Mouse (Mus musculus): ENCODE measurements around the gene Rapgefl1. TPM values are rescaled to one million over a fixed set of nuclear protein-coding genes. Genes with fewer than 3 reads are reported as not detected.
A peak's percentile ranks its signal among the peaks of the same experiment; 100 is the strongest.

Gene Rapgefl1
- polyA plus RNA-seq, 1 experiment from 2014 or later: 1.1 TPM

DNA sequence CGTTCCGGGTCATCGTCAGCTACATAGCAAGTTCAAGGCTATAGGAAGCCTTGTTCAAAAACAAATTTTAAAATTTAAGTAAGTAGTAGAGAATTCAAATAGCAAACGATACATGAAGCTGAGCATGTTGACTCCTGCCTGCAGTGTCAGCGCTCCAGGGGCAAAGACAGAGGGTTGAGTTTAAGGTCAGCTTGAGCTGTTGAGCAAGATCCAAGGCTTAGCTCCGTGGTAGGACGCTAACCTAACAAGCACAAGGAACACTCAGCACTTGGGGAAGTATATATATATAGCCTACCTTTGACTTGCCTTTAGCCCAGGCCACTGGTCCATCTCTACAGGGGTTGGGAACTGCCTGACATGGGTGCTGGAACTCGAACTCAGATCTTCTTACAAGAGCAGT is 33.3 kb downstream of the Rapgefl1 start:
- H3K27me3 ChIP-seq (replicated peaks): no peaks in the 10 kb centered on the region
- H3K4me3 ChIP-seq (replicated peaks): no peak overlapping the region
- ATAC-seq: no peak
- no peaks in the 10 kb centered on the region for H3K4me1 ChIP-seq (replicated peaks)
- no peaks in the 10 kb centered on the region for H3K9me3 ChIP-seq
- no peak overlapping the region for H3K27ac ChIP-seq
- no peak overlapping the region for H3K4me2 ChIP-seq (replicated peaks)
- 91% methylated on average over 8 of the region's 8 CpGs for WGBS
- peaks cover 8% of the 10 kb centered on the region for H3K36me3 ChIP-seq
- H3K9ac ChIP-seq: no peak overlapping the region

DNA sequence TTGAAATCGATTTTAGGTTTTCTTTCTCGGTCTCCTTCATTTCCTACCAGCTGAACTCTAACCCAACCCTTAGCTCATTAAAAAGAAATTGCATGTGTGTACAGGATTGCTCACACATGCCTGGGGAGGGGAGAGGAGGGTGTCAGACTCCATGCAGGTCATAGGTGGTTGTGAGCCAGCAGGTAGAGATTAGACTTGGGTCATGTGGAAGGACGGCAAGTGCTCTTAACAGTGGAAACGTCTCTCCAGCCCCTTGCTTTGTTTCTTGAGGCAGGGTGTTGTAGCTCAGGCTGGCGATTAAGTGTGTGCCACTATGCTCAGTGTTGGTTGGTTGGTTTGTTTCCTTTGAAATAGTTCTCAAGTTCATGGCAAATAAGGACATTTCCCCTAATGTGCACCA is 34.2 kb downstream of the Rapgefl1 start:
- Histone ChIP-seq H3K27ac (no peak overlapping the region), H3K4me1 (replicated peaks) (no peaks in the 10 kb centered on the region), H3K9ac (no peak overlapping the region), H3K27me3 (replicated peaks) (no peaks in the 10 kb centered on the region), H3K4me2 (replicated peaks) (no peak overlapping the region), H3K36me3 (peaks cover 8% of the 10 kb centered on the region), H3K4me3 (replicated peaks) (no peak overlapping the region), H3K9me3 (no peaks in the 10 kb centered on the region)
- ATAC-seq: no peak
- 84% methylated on average over 5 of the region's 5 CpGs for WGBS

GRCm38 (mm10) chr11:98871416-98871815 is 34.8 kb downstream of the Rapgefl1 start:
- Histone ChIP-seq H3K27me3 (replicated peaks) (no peaks in the 10 kb centered on the region), H3K27ac (no peak overlapping the region), H3K4me1 (replicated peaks) (no peaks in the 10 kb centered on the region), H3K4me2 (replicated peaks) (no peak overlapping the region), H3K9ac (no peak overlapping the region), H3K36me3 (peaks cover 8% of the 10 kb centered on the region), H3K4me3 (replicated peaks) (no peak overlapping the region), H3K9me3 (no peaks in the 10 kb centered on the region)
- ATAC-seq: no peak
- WGBS: 70% methylated on average over 4 of the region's 4 CpGs

- Histone ChIP-seq H3K9ac (no peak overlapping the region), H3K4me3 (replicated peaks) (no peak overlapping the region), H3K27ac (no peak overlapping the region), H3K4me1 (replicated peaks) (0 out of 2 replicates have a peak, but pooled peaks cover 1% of the 10 kb centered on the region), H3K27me3 (replicated peaks) (no peaks in the 10 kb centered on the region), H3K4me2 (replicated peaks) (no peak overlapping the region), H3K9me3 (no peaks in the 10 kb centered on the region), H3K36me3 (peaks cover 8% of the 10 kb centered on the region)
- ATAC-seq: no peak
- 66% methylated on average over 4 of the region's 4 CpGs for WGBS
These were observed 35.5 kb downstream of the Rapgefl1 start for GRCm38 (mm10) chr11:98872040-98872439.

GRCm38 (mm10) chr11:98873900-98874299 is 37.3 kb downstream of the Rapgefl1 start:
- no peak overlapping the region for H3K4me2 ChIP-seq (replicated peaks)
- H3K36me3 ChIP-seq: 0 out of 2 replicates have a peak, but pooled peaks cover 4% of the 10 kb centered on the region
- H3K4me3 ChIP-seq (replicated peaks): no peak overlapping the region
- 0 out of 2 replicates have a peak, but pooled peaks cover 2% of the 10 kb centered on the region for H3K4me1 ChIP-seq (replicated peaks)
- WGBS: 81% methylated on average over 9 of the region's 9 CpGs
- ATAC-seq: peak; percentile 73
- H3K9ac ChIP-seq: no peak overlapping the region
- no peak overlapping the region for H3K27ac ChIP-seq
- no peaks in the 10 kb centered on the region for H3K27me3 ChIP-seq (replicated peaks)
- H3K9me3 ChIP-seq: no peaks in the 10 kb centered on the region

GRCm38 (mm10) chr11:98877001-98877400 is 40.4 kb downstream of the Rapgefl1 start:
- Histone ChIP-seq H3K4me2 (replicated peaks) (no peak overlapping the region), H3K4me3 (replicated peaks) (no peak overlapping the region), H3K4me1 (replicated peaks) (0 out of 2 replicates have a peak, but pooled peaks cover 2% of the 10 kb centered on the region), H3K9me3 (no peaks in the 10 kb centered on the region), H3K27me3 (replicated peaks) (no peaks in the 10 kb centered on the region), H3K27ac (no peak overlapping the region), H3K36me3 (0 out of 2 replicates have a peak, but pooled peaks cover 4% of the 10 kb centered on the region), H3K9ac (no peak overlapping the region)
- no peak for ATAC-seq
- 86% methylated on average over 9 of the region's 9 CpGs for WGBS

GRCm38 (mm10) chr11:98887703-98888102 is 51.1 kb downstream of the Rapgefl1 start:
- ATAC-seq: no peak
- no peak overlapping the region for H3K4me3 ChIP-seq (replicated peaks)
- no peak overlapping the region for H3K27ac ChIP-seq
- no peaks in the 10 kb centered on the region for H3K27me3 ChIP-seq (replicated peaks)
- no peak overlapping the region for H3K9ac ChIP-seq
- no peaks in the 10 kb centered on the region; the same call in 1 of the 2 replicates for H3K4me1 ChIP-seq (replicated peaks)
- H3K4me2 ChIP-seq (replicated peaks): no peak overlapping the region
- WGBS: 91% methylated on average over 3 of the region's 3 CpGs
- H3K9me3 ChIP-seq: no peaks in the 10 kb centered on the region
- H3K36me3 ChIP-seq: peaks cover 23% of the 10 kb centered on the region; the same call in 1 of the 2 replicates

DNA sequence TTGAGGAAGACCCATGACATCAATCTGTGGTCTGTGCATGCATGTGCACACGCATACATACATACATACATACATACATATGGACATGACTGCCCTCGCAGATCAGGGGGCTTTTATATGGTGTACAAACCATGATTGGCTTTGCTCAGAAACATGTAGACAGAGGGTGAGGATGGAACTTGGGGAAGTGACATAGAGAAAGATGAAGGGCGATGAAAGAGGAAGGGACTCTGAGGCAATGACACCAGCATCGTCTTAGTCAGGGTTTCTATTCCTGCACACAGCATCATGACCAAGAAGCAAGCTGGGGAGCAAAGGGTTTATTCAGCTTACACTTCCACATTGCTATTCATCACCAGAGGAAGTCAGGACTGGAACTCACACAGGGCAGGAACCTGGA is 52.5 kb downstream of the Rapgefl1 start:
- Histone ChIP-seq H3K9ac (no peak overlapping the region), H3K36me3 (peaks cover 32% of the 10 kb centered on the region), H3K4me2 (replicated peaks) (no peak overlapping the region), H3K27ac (no peak overlapping the region), H3K27me3 (replicated peaks) (no peaks in the 10 kb centered on the region), H3K4me1 (replicated peaks) (no peaks in the 10 kb centered on the region; the same call in 1 of the 2 replicates), H3K9me3 (no peaks in the 10 kb centered on the region), H3K4me3 (replicated peaks) (no peak overlapping the region)
- WGBS: 98% methylated on average over 4 of the region's 4 CpGs
- no peak for ATAC-seq

GRCm38 (mm10) chr11:98889977-98890376 is 53.4 kb downstream of the Rapgefl1 start:
- Histone ChIP-seq H3K27me3 (replicated peaks) (no peaks in the 10 kb centered on the region), H3K9me3 (no peaks in the 10 kb centered on the region), H3K4me3 (replicated peaks) (no peak overlapping the region), H3K36me3 (peaks cover 37% of the 10 kb centered on the region), H3K4me1 (replicated peaks) (no peaks in the 10 kb centered on the region), H3K9ac (no peak overlapping the region), H3K27ac (no peak overlapping the region), H3K4me2 (replicated peaks) (no peak overlapping the region)
- 90% methylated on average over 5 of the region's 5 CpGs for WGBS
- ATAC-seq: no peak

GRCm38 (mm10) chr11:98892426-98892825 is 55.8 kb downstream of the Rapgefl1 start:
- Histone ChIP-seq H3K4me3 (replicated peaks) (no peak overlapping the region), H3K27me3 (replicated peaks) (no peaks in the 10 kb centered on the region), H3K4me2 (replicated peaks) (no peak overlapping the region), H3K9ac (no peak overlapping the region), H3K4me1 (replicated peaks) (no peaks in the 10 kb centered on the region), H3K36me3 (peaks cover 41% of the 10 kb centered on the region), H3K9me3 (no peaks in the 10 kb centered on the region), H3K27ac (no peak overlapping the region)
- no peak for ATAC-seq
- WGBS: 60% methylated on average over 5 of the region's 5 CpGs

DNA sequence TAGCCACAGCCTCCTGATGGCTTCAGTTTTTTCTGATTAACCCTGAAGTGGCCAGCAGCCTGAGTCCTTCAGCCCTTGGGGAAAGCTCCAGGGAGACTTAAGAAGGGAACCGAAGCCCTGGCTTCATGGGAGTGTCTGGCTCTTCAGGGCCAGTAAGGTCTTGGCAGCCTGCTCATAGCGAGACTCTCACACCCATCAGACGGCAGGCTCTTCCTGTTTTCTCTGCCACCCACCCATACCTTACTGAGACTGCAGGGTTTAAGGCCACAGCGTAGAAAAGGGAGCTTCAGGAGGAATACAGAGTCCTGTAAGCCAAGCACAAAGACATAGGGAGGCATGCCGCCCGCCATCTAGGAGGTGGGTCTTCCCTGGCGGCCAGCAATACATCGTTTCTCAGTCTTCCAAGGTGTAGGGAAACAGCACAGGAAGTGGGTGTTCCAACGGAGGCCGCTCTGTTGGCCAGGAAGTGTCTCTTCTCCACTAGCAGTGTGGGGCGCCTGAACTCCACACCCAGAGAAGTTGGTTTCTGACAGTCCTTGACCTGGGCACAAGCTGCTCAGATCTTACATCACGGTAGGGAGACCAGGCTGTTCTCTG is 64.0 kb downstream of the Rapgefl1 start:
- H3K36me3 ChIP-seq: peaks cover 27% of the 10 kb centered on the region
- H3K27ac ChIP-seq: no peak overlapping the region
- 79% methylated on average over 12 of the region's 12 CpGs for WGBS
- H3K27me3 ChIP-seq (replicated peaks): no peaks in the 10 kb centered on the region
- H3K9me3 ChIP-seq: no peaks in the 10 kb centered on the region
- no peak overlapping the region for H3K9ac ChIP-seq
- ATAC-seq: no peak
- H3K4me2 ChIP-seq (replicated peaks): no peak overlapping the region
- no peak overlapping the region for H3K4me3 ChIP-seq (replicated peaks)
- peaks cover 11% of the 10 kb centered on the region for H3K4me1 ChIP-seq (replicated peaks)

- Histone ChIP-seq H3K27ac (no peak overlapping the region), H3K4me2 (replicated peaks) (0 out of 2 replicates have a peak overlapping the region, but pooled peaks have one; percentile 5), H3K9me3 (no peaks in the 10 kb centered on the region), H3K9ac (no peak overlapping the region), H3K27me3 (replicated peaks) (no peaks in the 10 kb centered on the region), H3K4me3 (replicated peaks) (no peak overlapping the region), H3K36me3 (peaks cover 16% of the 10 kb centered on the region), H3K4me1 (replicated peaks) (peaks cover 15% of the 10 kb centered on the region)
- WGBS: 26% methylated on average over 10 of the region's 10 CpGs
- no peak for ATAC-seq
These were observed 66.1 kb downstream of the Rapgefl1 start for GRCm38 (mm10) chr11:98902621-98903245.
